Mouse (Mus musculus) CD4-positive, CD25-positive, alpha-beta regulatory T cell, adult 2 months (primary cell): ENCODE results near the gene Popdc2.

ENCODE experiments used
- DNase-seq: peaks from one replicate; pipeline ENCODE4 v3.0.0-alpha.2; 2012; ENCODE audit warnings: low read depth, low spot score

Popdc2 gene

DNA sequence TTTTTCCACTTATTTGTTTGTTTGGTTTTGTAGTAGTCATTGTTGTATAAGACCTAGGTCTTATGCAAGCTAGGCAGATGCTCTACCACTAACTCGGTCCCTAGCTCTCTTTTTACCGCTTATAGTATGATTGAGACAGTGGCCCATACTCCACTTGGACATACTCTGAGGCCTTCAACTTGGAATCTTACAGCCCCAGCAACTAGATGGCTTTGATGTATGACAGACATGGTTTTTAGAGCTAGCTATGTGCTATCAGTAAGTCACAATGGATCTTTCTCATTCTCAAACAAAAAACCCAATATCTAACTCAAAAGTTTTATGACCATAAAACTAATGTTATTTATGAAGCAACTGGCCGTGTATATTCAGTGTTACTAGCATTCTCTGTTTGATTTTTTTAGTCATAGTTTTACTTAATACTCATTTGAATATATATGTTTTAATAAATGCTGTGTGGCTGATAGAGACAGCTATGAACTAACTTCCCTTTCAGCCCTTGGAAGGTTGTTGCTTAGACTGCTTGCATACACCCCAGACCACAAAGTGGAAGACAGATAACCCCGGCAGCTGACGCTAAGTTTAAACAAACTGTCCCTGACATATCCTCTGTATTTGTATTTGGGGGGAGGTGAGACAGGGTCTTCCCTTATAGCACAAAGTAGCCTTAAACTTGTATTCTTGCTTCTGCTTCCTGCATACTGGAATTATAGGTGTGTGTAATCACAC, 7.7 kb upstream of the Popdc2 start:
- DNase-seq = no peak

DNA sequence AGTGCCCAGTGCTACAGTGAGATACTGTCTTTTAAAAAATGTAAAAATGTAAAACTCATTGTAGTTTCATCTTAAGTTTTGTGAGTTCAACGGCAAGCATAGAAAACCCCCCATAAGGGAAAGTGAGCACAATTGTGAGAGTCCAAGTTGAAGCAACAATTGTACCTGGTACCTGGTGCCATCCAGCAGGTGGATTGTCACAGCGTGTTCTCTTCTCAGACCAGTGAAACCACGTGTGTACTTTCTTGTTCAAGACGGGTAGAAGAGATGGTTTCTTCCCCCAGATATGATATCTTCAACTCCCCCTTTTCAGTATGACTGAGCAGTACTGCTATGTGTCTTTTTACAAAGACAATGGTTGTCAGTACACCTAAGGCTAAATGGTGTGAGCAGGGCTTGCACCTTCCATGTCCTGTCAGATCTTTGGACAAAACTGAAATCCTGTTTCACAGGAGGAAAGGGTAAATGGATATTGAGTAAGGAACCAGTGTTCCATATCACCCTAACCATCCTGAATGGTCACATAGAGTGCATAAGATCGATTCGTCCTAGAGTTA, 3.7 kb upstream of the Popdc2 start:
- no peak for DNase-seq

DNA sequence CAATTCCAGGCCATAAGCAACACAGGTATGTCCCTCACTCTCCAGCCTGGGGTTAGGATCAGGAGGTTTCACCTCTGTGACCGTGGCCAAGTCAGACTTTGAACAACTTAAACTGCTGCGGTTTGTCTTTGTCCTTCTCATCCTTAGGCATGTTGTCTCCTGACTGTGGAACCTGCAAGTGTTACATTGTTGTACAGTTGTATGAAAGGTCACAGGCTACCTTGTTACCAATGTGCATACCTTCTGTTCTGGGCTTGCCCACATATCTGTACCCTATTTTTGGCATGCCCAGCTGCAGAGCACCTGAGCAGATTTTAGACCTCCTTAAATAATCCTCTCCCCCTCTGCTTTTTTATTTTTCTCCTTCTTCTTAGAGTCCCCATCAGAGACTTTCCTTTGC, 2.8 kb upstream of the Popdc2 start:
- no peak for DNase-seq

DNA sequence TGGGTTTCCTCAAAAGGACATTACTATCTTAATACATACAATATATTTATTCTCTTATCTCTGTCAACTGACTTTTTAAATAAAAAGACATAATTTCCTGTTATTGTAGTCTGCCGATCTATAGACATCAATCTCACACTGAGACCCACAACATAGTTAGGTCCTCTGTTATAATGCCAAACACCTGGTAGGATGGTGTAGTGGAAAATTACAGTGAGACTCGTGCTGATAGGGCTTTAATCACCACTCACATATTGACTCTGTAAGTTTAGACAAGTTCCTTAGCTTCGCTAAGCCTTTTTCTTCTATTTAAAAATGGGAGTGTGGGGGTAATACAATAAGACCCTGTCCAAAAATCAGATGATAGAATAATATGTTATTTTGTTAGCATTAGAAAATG, 2.2 kb upstream of the Popdc2 start:
- DNase-seq = peak; percentile 23

DNA sequence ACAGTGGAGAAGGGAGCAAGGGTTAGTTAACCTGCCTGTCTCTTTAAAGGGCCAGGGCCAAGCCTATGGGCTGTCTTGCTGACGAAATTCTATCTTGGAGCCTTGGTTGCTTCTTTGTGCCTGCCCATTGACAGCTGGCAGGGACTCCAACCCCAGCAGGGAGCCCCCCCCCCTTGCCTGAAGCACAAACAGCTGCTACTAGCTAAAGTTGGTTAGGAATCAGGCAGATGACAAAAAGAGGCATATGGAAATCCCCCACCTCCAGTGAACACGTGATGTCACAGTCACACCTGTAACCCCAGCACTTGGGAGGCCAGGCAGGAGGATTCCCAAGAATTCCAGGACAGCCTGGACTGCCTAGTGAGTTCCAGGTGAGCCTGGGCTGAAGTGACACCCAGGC, 1.7 kb upstream of the Popdc2 start:
- peak; percentile 43 for DNase-seq

DNA sequence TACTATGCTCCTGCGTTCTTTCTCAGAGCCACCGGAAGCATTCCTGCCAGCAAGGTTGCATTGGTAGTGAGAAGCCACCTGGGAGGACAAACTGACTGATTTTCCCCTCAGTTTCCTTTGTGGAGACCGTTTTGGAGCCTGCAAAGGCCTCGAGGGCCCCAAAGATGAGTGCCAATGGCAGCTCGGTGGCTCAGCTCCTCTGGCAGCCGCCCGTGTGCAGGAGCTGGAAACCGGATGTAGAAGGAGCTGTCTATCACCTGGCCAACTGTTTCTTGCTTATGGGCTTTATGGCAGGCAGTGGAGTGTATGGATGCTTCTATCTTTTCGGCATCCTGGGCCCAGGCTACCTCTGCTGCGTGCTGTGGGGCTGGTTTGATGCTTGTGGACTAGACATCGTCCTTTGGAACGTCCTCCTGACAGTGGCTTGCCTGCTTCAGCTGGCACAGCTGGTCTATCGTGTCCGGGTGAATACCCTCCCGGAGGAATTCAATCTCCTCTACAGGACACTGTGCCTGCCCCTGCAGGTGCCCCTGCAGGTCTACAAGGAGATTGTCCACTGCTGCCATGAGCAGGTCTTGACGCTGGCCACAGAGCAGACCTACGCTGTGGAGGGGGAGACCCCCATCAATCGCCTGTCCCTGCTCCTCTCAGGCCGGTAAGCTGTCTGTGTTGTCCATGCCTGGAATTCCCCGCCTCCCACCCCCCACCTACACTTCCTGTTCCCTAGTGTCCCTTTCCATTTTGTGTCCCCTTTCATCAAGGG, 665 bp downstream of the Popdc2 start:
- no peak for DNase-seq

DNA sequence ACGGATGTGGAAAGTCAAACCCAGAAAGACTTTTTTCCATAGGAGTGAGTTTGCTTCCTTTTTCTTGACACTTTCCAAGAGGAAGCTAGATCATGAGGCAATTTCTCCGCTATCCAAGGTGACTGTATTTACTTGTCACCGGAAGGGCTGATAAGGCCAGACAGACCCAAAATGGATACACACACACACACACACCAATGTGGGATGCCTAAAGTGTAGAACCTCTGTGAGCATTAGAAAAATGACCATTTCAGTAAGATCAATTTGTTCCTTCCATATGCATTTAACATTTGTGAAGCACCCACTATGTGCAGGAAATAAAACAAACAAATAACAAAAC, 1.2 kb downstream of the Popdc2 start:
- DNase-seq = no peak

DNA sequence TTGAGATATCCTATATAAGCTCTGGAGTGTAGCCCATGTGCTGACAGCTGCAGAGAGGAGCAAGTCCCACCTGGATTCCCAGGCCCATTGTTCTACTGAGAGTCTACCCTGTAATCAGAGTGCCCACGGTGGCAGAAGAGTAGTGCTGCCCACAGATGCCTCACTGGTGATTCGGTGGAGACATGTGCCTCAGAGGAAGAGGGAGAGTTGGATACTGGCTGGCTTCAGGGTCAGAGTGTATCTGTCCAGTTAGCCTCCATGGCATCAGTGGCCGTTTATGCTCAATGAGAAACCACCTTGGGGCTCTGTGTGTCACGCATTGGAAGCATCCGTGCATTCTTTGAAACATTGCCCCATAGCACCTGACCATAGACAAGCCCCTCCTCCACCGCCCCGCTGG, 1.6 kb downstream of the Popdc2 start:
- no peak for DNase-seq

DNA sequence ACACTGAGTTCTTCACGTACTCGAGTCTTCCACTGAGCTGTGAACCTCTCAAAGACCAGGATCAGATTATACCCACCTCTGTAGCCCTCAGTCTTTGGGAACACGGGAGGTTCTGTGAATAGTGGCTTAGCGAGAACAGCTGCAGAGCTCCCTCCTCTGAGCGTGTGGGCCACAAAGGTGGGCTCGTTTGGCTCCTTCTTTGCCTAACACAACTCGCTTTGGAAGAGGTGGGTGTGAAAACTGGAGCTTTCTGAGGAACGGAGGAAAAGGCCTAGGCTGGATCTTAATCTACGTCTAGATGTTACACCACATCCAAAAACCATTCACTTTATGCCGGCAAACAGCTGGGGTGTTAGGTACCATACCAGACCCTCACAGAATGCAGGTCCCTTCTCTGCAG, 3.4 kb downstream of the Popdc2 start:
- no peak for DNase-seq

DNA sequence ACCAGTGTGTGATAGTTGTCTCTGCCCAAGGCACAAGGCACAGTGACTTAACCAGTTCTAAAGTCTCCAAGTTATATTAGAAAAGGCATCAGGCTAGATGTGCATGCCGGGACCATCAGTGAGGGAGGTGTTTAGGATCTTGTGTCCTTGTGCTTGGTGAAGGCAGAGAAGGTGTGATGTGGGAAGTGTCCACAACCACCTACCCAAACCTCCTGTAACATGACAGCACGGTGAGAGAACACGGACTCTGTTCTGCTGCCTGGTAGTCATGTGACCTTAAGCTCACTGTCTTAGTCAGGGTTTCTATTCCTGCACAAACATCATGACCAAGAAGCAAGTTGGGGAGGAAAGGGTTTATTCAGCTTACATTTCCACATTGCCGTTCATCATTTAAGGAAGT, 4.2 kb downstream of the Popdc2 start:
- DNase-seq = no peak

DNA sequence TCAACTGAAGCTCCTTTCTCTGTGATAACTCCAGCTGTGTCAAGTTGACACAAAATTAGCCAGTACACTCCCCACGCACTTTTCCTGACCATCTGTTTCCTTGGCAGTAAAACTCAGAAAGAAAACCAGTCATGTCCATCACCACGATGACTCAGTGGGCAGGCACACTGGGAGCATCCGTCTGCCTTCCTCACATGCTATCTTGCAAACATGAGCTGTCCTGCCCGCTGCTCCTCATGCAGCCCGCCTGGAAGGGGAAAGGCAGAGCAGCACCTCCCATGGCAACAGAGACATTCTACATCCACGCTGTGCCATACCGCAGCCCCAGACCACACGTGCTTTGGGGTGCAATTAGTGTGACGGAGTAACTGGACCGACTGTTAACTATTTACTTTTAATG, 6.3 kb downstream of the Popdc2 start:
- DNase-seq = no peak

DNA sequence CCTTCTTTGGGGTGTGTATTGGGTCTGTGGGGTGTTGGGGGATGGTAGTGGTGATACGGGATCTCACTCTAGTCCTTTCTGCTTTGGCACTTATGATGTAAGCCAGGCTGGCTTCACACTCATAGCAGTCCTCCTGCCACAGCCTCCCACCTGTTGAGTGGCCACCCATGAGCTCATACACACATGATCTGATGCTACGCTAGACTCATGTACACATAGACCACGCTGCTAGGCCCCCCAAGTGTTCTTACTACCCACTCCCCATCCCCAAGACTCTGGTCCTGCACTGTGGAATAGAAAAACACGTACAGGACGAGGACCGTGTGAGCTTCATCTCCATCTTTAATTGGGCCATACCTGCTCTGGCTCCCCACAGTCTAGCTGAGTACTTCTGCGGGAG, 7.0 kb downstream of the Popdc2 start:
- no peak for DNase-seq

DNA sequence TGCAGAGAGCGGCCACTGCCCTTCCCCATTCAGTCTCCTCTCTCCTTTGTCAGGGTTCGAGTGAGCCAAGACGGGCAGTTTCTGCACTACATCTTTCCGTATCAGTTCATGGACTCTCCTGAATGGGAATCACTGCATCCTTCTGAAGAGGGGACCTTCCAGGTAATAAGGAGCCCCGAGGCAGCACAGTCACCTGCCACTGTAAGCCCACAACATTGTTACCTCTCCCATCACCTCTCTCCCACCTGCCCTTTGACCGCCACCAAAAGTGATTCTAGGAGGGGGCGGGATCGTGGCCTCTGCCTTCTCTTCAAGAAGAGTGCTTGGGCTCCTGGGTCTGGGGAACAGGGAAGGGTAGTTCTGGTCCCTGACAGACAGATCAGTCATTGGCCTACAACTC, 7.4 kb downstream of the Popdc2 start:
- DNase-seq = no peak

DNA sequence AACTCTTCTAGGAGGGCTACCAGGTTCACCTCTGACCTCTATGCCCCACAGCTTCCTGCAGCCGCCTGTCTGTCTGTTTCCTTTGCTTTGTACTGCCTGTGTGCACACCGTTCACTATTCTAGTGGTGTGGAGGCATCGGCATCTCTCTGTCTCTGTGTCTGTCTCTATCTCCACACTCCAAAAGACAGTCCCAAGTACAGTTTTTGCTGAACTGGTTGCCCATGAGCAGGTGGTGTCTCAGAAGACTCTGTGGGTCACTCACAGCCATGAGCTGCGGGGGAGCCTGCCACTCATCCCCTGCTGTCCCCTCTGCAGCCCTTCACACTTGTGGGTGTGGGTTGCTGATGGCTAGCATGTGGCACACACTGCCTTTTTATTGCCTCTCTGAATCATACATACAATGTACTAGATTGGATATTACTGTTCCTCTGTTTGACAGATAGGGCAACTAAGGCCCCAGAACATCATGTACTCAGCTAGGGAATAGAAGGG, 8.0 kb downstream of the Popdc2 start:
- no peak for DNase-seq

DNA sequence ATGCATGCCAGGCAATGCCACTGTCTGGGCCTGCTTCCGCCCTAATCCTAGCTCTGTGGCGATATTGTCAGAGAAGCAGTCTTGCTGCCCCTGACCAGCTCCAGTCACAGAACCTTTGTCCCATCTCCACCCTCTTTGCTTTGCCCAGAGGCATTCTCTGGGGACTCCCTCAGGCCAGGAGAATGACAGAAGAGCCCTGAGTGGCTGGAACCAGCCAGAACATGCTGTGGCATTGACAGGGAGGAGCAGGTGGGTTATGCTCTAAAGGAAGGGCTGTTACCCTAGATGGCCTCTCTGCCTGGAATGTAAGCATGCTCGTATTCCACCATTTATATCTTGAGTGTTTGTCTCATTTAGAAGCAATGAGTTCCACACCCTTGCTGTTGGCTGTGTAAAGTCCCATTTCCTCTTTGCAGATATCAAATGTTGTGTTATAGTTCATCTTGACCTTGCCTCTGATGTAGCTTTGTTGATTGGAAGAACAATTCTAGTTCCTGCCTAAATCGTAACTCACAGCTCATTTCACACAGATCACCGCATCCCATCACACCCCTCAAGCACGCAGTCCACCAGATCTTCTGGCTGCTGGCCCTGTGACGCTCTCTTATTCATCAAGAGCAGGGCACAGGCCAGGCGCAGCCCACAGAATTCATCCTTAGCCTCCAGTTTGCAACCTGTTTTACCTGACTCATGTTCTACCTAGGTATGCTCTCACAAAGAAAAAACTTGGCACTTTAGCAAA, 8.8 kb downstream of the Popdc2 start:
- DNase-seq = no peak

DNA sequence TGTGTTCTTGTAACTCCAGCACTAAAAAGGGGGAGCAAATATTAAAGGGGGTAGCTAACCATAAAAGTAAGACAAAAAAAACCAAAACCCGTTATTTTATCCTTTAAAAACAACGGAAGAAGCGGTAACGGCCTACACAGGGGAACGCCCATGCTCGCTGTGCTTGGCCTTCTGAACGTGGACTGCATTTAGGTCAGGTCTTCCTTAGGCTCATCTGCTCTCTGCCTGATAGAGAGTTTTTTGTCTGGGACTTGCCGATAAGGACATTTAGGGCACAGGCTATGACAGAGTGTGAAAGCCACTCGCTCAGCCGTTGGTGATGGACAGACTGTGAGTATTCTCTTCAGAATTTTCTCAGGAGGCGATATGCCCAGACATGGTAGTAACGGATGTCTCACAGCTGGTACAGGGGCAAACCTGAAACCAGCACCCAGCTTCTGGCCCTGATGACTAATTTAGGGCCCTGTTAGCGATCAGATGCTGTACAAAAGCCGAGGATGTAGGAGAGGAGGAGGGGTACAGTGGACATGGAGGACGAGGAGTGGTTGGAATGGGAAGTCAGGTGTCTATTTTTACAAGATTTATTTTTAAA, 9.8 kb downstream of the Popdc2 start:
- no peak for DNase-seq

DNA sequence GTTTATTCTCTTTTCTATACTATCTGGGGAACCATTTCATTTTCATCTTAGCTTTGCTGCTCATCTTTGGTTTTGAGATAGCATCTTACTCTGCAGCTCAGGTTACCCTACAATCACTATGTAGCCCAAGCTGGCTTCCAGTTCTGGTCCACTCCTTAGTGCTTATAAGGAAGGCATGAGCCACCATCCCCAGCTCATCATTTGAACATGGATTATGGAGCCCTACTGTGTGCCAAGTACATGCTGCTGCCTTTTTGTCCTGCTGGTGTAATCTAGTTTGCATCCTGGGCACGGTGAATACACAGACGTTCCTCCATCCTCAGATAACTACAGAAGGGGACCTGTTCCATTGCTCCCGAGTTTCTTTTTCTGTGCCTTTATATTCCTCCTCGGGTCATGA, 10.9 kb downstream of the Popdc2 start:
- no peak for DNase-seq

DNA sequence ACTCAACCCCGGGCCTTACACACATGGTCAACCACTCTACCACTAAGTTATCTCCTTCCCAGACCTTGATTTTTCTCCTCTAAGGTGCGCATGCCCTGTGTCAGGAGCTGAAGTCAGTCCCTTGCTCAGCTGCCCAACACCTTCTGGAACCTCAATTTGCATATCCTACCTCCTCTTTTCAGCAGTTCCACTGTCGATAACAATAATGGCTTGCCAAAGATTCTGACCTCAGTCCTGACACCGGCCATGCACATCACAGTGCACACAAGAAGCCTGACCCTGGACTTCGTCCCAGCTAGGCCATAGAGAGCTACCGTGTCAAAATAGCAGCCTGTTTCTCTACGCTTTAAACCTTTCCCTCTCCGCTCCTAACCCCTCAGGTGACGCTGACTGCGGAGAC, 11.4 kb downstream of the Popdc2 start:
- no peak for DNase-seq

DNA sequence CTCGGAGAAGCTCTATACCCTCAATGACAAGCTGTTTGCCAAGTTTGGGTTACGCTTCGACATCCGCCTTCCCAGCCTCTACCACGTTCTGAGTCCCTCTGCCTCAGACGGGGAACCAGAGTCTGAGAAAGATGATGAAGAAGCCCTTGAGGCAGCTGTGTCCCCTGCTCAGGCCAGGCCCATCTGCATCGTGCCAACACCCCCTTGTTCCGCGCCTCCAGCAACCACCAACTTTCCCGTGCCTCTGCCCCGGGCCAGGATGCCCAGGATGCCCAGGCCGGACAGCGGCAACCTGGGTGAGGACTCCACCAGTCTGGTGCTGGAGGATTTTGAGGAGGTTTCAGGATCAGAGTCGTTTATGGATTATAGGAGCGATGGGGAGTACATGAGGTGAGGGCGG, 11.9 kb downstream of the Popdc2 start:
- DNase-seq = no peak

DNA sequence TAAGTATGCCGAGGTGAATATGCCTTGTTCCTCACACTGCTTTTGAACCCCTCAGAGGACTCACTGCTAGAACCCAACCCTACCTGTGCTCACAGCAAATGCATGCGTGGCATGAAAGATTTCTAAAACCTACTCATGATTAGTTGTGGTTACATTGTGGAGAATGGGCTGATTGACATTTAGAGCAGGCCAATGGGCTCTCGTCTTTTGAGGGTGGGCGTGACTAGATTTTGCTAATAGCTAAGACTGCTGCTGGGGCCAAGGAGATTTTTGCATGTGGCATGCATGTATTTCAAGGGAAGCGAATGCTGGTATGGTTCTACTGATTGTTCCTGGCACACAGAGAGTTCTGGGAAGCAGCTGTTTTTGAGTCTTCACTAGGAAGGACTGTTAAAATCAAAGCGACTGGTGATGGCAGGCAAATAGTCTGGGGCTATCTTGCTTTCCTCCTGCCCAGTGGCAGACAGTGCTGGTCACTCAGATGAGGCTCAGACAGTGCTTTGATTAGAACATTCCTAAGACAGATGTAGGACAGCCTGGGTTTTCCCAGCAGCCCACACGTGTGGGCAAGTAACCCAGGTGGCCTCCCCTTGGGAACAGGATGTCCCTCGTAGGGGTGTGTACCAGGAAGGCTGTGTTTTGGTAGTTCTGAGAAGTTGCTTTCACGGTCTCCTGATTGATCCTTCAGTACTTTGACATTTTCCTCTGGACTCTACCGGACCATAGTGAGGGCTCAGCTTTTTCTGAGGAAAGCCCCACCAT, 12.6 kb downstream of the Popdc2 start:
- peak; percentile 62 for DNase-seq

DNA sequence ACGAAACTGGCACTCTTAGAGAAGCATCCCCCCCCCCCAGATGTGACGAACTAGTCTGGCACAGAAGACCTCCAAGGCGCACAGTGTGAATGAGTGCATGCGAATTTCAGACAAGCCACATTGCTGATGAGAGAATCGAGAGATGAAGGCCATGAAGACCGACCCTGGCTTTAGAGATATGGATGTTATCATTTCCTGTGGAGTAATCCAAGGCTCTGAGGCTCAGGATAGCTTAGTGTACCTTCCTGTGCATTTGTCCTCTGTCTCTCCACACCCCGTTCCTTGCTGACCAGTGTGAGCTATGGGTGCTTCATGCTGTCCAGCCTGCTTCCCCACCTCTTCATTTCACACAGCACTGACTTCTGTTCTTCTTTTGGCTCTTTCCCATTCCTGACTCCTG, 13.2 kb downstream of the Popdc2 start:
- DNase-seq = no peak
